ENCODE assay signal across 8 mouse cellular contexts in genomic region chr11:5740965-5741627, GRCm38 (mm10). TPM values are rescaled to one million over a fixed set of nuclear protein-coding genes. Genes with fewer than 3 reads are reported as not detected.
DNase-seq lines count a peak whose midpoint lies in the region; ATAC-seq and TF ChIP-seq lines count a peak whose summit lies in the region.

No protein-coding gene starts in this region.

- TF ChIP-seq CTCF in ES-Bruce4 (IDR thresholded peaks at IDR 0.05; ENCODE audit: low read depth, low read length): no peak
- TF ChIP-seq CTCF in heart, postnatal 0 days (IDR thresholded peaks at IDR 0.05; ENCODE audit: low read depth): no peak
- no peak for TF ChIP-seq CTCF in liver, postnatal 0 days (IDR thresholded peaks at IDR 0.05; ENCODE audit: low read depth)
- TF ChIP-seq CTCF in stomach, postnatal 0 days (IDR thresholded peaks at IDR 0.05; ENCODE audit: low read depth): no peak

- H3K4me3 ChIP-seq in ES-Bruce4 (ENCODE audit: low read depth, low read length): peak overlapping the region; percentile 72
- peak overlapping the region; percentile 87 for H3K4me3 ChIP-seq in forebrain, embryonic 12.5 days (replicated peaks)
- peak overlapping the region; percentile 97 for H3K4me3 ChIP-seq in heart, postnatal 0 days (ENCODE audit: low read depth, low read length)
- H3K4me3 ChIP-seq in liver, postnatal 0 days (ENCODE audit: low read depth, low read length): peak overlapping the region; percentile 87
- H3K4me3 ChIP-seq in neural tube, embryonic 13.5 days: peak overlapping the region; percentile 90
- peak overlapping the region; percentile 92 for H3K4me3 ChIP-seq in stomach, postnatal 0 days (ENCODE audit: low read depth, low read length)

- TF ChIP-seq POLR2A in ES-Bruce4 (IDR thresholded peaks at IDR 0.05; ENCODE audit: insufficient read depth, low read length): no peak

- no peak overlapping the region; the same call in none of the 2 replicates for H3K27ac ChIP-seq in ES-Bruce4 (ENCODE audit: insufficient read depth, low read length)
- peak overlapping the region; percentile 2; the same call in 1 of the 2 replicates for H3K27ac ChIP-seq in forebrain, embryonic 12.5 days
- H3K27ac ChIP-seq in heart, postnatal 0 days (ENCODE audit: low read depth): peak overlapping the region; percentile 100
- H3K27ac ChIP-seq in liver, postnatal 0 days (ENCODE audit: low read depth): peak overlapping the region; percentile 93
- peak overlapping the region; percentile 81 for H3K27ac ChIP-seq in neural tube, embryonic 13.5 days (replicated peaks)
- H3K27ac ChIP-seq in stomach, postnatal 0 days (replicated peaks): peak overlapping the region; percentile 95

- no peaks in the 10 kb centered on the region for H3K36me3 ChIP-seq in ES-Bruce4 (ENCODE audit: control insufficient read depth, insufficient read depth, low read length, poor library complexity, severe bottlenecking)
- H3K36me3 ChIP-seq in forebrain, embryonic 12.5 days (replicated peaks): no peaks in the 10 kb centered on the region
- H3K36me3 ChIP-seq in heart, postnatal 0 days (replicated peaks; ENCODE audit: control insufficient read depth, insufficient read depth, low read length): no peaks in the 10 kb centered on the region
- no peaks in the 10 kb centered on the region for H3K36me3 ChIP-seq in liver, postnatal 0 days (replicated peaks; ENCODE audit: insufficient read depth, low read length)
- no peaks in the 10 kb centered on the region for H3K36me3 ChIP-seq in neural tube, embryonic 13.5 days
- H3K36me3 ChIP-seq in stomach, postnatal 0 days (ENCODE audit: control insufficient read depth, insufficient read depth, low read length): no peaks in the 10 kb centered on the region

- peak overlapping the region; percentile 91 for H3K9ac ChIP-seq in ES-Bruce4 (ENCODE audit: low read depth, poor library complexity, severe bottlenecking)
- peak overlapping the region; percentile 96 for H3K9ac ChIP-seq in forebrain, embryonic 12.5 days
- peak overlapping the region; percentile 100 for H3K9ac ChIP-seq in heart, postnatal 0 days (replicated peaks; ENCODE audit: low read depth, low read length)
- peak overlapping the region; percentile 98 for H3K9ac ChIP-seq in liver, postnatal 0 days (replicated peaks)
- peak overlapping the region; percentile 97 for H3K9ac ChIP-seq in neural tube, embryonic 13.5 days
- peak overlapping the region; percentile 98 for H3K9ac ChIP-seq in stomach, postnatal 0 days (ENCODE audit: low read length)

- no peaks in the 10 kb centered on the region for H3K4me1 ChIP-seq in ES-Bruce4 (ENCODE audit: control insufficient read depth, insufficient read depth, low read length)
- H3K4me1 ChIP-seq in forebrain, embryonic 12.5 days: peaks cover 15% of the 10 kb centered on the region
- H3K4me1 ChIP-seq in heart, postnatal 0 days (ENCODE audit: control insufficient read depth, insufficient read depth): peaks cover 25% of the 10 kb centered on the region
- H3K4me1 ChIP-seq in liver, postnatal 0 days (ENCODE audit: insufficient read depth): peaks cover 13% of the 10 kb centered on the region
- H3K4me1 ChIP-seq in neural tube, embryonic 13.5 days (replicated peaks): peaks cover 18% of the 10 kb centered on the region
- H3K4me1 ChIP-seq in stomach, postnatal 0 days (replicated peaks; ENCODE audit: control insufficient read depth, insufficient read depth): peaks cover 4% of the 10 kb centered on the region; the same call in 1 of the 2 replicates

- DNase-seq in c-Kit-positive CD71-positive TER-119-negative erythroid progenitor cells, embryonic 14.5 days (ENCODE audit: low read depth): peak; percentile 63
- peak; percentile 70 for DNase-seq in heart, postnatal 0 days (ENCODE audit: low spot score)
- peak; percentile 86 to 91 for DNase-seq in kidney, postnatal 36 days
- peak; percentile 89 for DNase-seq in liver, postnatal 0 days
- peak; percentile 85 for DNase-seq in stomach, postnatal 0 days (ENCODE audit: low spot score)

- no peaks in the 10 kb centered on the region for H3K27me3 ChIP-seq in ES-Bruce4 (ENCODE audit: control insufficient read depth, insufficient read depth, low read length, poor library complexity, severe bottlenecking)
- no peaks in the 10 kb centered on the region for H3K27me3 ChIP-seq in forebrain, embryonic 12.5 days
- H3K27me3 ChIP-seq in heart, postnatal 0 days (ENCODE audit: control insufficient read depth, insufficient read depth, low read length): no peaks in the 10 kb centered on the region
- H3K27me3 ChIP-seq in liver, postnatal 0 days (ENCODE audit: insufficient read depth, low read length): no peaks in the 10 kb centered on the region
- H3K27me3 ChIP-seq in neural tube, embryonic 13.5 days: no peaks in the 10 kb centered on the region
- no peaks in the 10 kb centered on the region for H3K27me3 ChIP-seq in stomach, postnatal 0 days (ENCODE audit: control insufficient read depth, insufficient read depth, low read length)

- peak; percentile 96 for TF ChIP-seq EP300 in ES-Bruce4 (IDR thresholded peaks at IDR 0.05; ENCODE audit: insufficient read depth, low read depth, low read length)
- TF ChIP-seq EP300 in heart, postnatal 0 days (IDR thresholded peaks at IDR 0.05; ENCODE audit: low read depth): no peak
- no peak for TF ChIP-seq EP300 in liver, postnatal 0 days (IDR thresholded peaks at IDR 0.05; ENCODE audit: low read depth)
- no peak for TF ChIP-seq EP300 in stomach, postnatal 0 days (optimal IDR thresholded peaks at IDR 0.05)

- H3K9me3 ChIP-seq in ES-Bruce4 (replicated peaks; ENCODE audit: control insufficient read depth, insufficient read depth, low read length, poor library complexity, severe bottlenecking): no peaks in the 10 kb centered on the region
- H3K9me3 ChIP-seq in forebrain, embryonic 12.5 days: no peaks in the 10 kb centered on the region
- H3K9me3 ChIP-seq in heart, postnatal 0 days (replicated peaks; ENCODE audit: control insufficient read depth, low read length): no peaks in the 10 kb centered on the region
- H3K9me3 ChIP-seq in liver, postnatal 0 days (ENCODE audit: low read length): no peaks in the 10 kb centered on the region
- no peaks in the 10 kb centered on the region for H3K9me3 ChIP-seq in neural tube, embryonic 13.5 days
- no peaks in the 10 kb centered on the region for H3K9me3 ChIP-seq in stomach, postnatal 0 days (ENCODE audit: control insufficient read depth, low read length)

- 1% methylated on average over 28 of the region's 50 CpGs for WGBS in forebrain, embryonic 12.5 days
- WGBS in heart, postnatal 0 days: under 1% methylated on average over 47 of the region's 50 CpGs
- WGBS in liver, postnatal 0 days (ENCODE audit: insufficient replicate concordance): under 1% methylated on average over 42 of the region's 50 CpGs
- under 1% methylated on average over 48 of the region's 50 CpGs for WGBS in neural tube, embryonic 13.5 days
- under 1% methylated on average over 19 of the region's 50 CpGs for WGBS in stomach, postnatal 0 days

- peak overlapping the region; percentile 82 for H3K4me2 ChIP-seq in forebrain, embryonic 12.5 days
- peak overlapping the region; percentile 81 for H3K4me2 ChIP-seq in heart, postnatal 0 days (ENCODE audit: low read depth, low read length)
- peak overlapping the region; percentile 90 for H3K4me2 ChIP-seq in liver, postnatal 0 days (ENCODE audit: low read depth, low read length)
- H3K4me2 ChIP-seq in neural tube, embryonic 13.5 days: peak overlapping the region; percentile 81
- H3K4me2 ChIP-seq in stomach, postnatal 0 days (replicated peaks; ENCODE audit: low read depth): peak overlapping the region; percentile 87

- peak; percentile 94 for ATAC-seq in forebrain, embryonic 12.5 days (ENCODE audit: low FRiP score)
- peak; percentile 96 for ATAC-seq in heart, postnatal 0 days (ENCODE audit: insufficient read depth, low read depth)
- ATAC-seq in liver, postnatal 0 days: peak; percentile 98
- peak; percentile 91 for ATAC-seq in neural tube, embryonic 13.5 days (ENCODE audit: low read depth)
- peak; percentile 95 for ATAC-seq in stomach, postnatal 0 days (ENCODE audit: low FRiP score, low TSS enrichment)

RNA-seq across cellular contexts. Expression of gene Urgcp, which starts 21.1 kb away (rescaled TPM):
- 10.6 and 11.7 TPM in 2 replicates for polyA plus RNA-seq in ES-Bruce4 (2011; ENCODE audit: insufficient read depth, insufficient read length, low read depth, missing spikeins)
- 24.8 and 26.2 TPM in 2 replicates for polyA plus RNA-seq in forebrain, embryonic 12.5 days (2016; fragmentation: Nextera tagmentation; extraction: Ambion mirVana)
- total RNA-seq in heart, postnatal 0 days (2014; rRNA removed; ENCODE audit: low replicate concordance): 71.3 and 72.9 TPM in 2 replicates
- polyA plus RNA-seq in heart, postnatal 0 days (2015; fragmentation: Nextera tagmentation; extraction: Ambion mirVana): 33.1 and 38.0 TPM in 2 replicates
- polyA plus RNA-seq in liver, postnatal 0 days (2015; fragmentation: Nextera tagmentation; extraction: Ambion mirVana): 7.1 and 8.2 TPM in 2 replicates
- polyA plus RNA-seq in neural tube, embryonic 13.5 days (2015; fragmentation: Nextera tagmentation; extraction: Ambion mirVana): 26.8 and 29.1 TPM in 2 replicates
- polyA plus RNA-seq in stomach, postnatal 0 days (2015; fragmentation: Nextera tagmentation; extraction: Ambion mirVana): 14.1 and 15.4 TPM in 2 replicates

RNA-seq across cellular contexts. Expression of gene Mrps24, which starts 25.6 kb away (rescaled TPM):
- polyA plus RNA-seq in ES-Bruce4 (2011; ENCODE audit: insufficient read depth, insufficient read length, low read depth, missing spikeins): 61.8 and 69.3 TPM in 2 replicates
- polyA plus RNA-seq in forebrain, embryonic 12.5 days (2016; fragmentation: Nextera tagmentation; extraction: Ambion mirVana): 156 and 162 TPM in 2 replicates
- 81.7 and 96.2 TPM in 2 replicates for total RNA-seq in heart, postnatal 0 days (2014; rRNA removed; ENCODE audit: low replicate concordance)
- 251 and 257 TPM in 2 replicates for polyA plus RNA-seq in heart, postnatal 0 days (2015; fragmentation: Nextera tagmentation; extraction: Ambion mirVana)
- polyA plus RNA-seq in liver, postnatal 0 days (2015; fragmentation: Nextera tagmentation; extraction: Ambion mirVana): 119 and 122 TPM in 2 replicates
- polyA plus RNA-seq in neural tube, embryonic 13.5 days (2015; fragmentation: Nextera tagmentation; extraction: Ambion mirVana): 180 and 183 TPM in 2 replicates
- polyA plus RNA-seq in stomach, postnatal 0 days (2015; fragmentation: Nextera tagmentation; extraction: Ambion mirVana): 219 and 225 TPM in 2 replicates

RNA-seq across cellular contexts. Expression of gene Dbnl, which starts 47.2 kb away (rescaled TPM):
- 27.4 and 33.4 TPM in 2 replicates for polyA plus RNA-seq in ES-Bruce4 (2011; ENCODE audit: insufficient read depth, insufficient read length, low read depth, missing spikeins)
- polyA plus RNA-seq in forebrain, embryonic 12.5 days (2016; fragmentation: Nextera tagmentation; extraction: Ambion mirVana): 137 and 140 TPM in 2 replicates
- 32.1 and 42.4 TPM in 2 replicates for total RNA-seq in heart, postnatal 0 days (2014; rRNA removed; ENCODE audit: low replicate concordance)
- 42.9 and 45.2 TPM in 2 replicates for polyA plus RNA-seq in heart, postnatal 0 days (2015; fragmentation: Nextera tagmentation; extraction: Ambion mirVana)
- polyA plus RNA-seq in liver, postnatal 0 days (2015; fragmentation: Nextera tagmentation; extraction: Ambion mirVana): 31.7 and 36.6 TPM in 2 replicates
- 143 and 168 TPM in 2 replicates for polyA plus RNA-seq in neural tube, embryonic 13.5 days (2015; fragmentation: Nextera tagmentation; extraction: Ambion mirVana)
- polyA plus RNA-seq in stomach, postnatal 0 days (2015; fragmentation: Nextera tagmentation; extraction: Ambion mirVana): 99.8 and 104 TPM in 2 replicates
